Mouse (Mus musculus): ENCODE data around the gene Foxn3. TPM values are rescaled to one million over a fixed set of nuclear protein-coding genes. Genes with fewer than 3 reads are reported as not detected.
"Not testable (repeated sequence)": the region's sequence is repeated elsewhere in the genome, so short reads cannot be mapped to it uniquely, and the experiment has no call there.

Gene Foxn3
- polyA plus RNA-seq, 1 experiment from 2014 or later: 68.8 TPM

- no peaks in the 10 kb centered on the region for H3K9me3 ChIP-seq (replicated peaks)
- WGBS: 92% methylated on average over 5 of the region's 5 CpGs
- no peak overlapping the region for H3K27ac ChIP-seq
- H3K27me3 ChIP-seq (ENCODE audit: low read depth, poor library complexity, severe bottlenecking): no peaks in the 10 kb centered on the region
- H3K4me3 ChIP-seq: no peak overlapping the region
- DNase-seq (ENCODE audit: low spot score): no peak
- peaks cover 10% of the 10 kb centered on the region; the same call in 1 of the 2 replicates for H3K4me1 ChIP-seq
- H3K36me3 ChIP-seq: peaks cover 28% of the 10 kb centered on the region
These were observed 364.3 kb downstream of the Foxn3 start for GRCm38 (mm10) chr12:99199124-99199483.

GRCm38 (mm10) chr12:99198428-99199123, 364.8 kb downstream of the Foxn3 start:
- Histone ChIP-seq H3K27me3 (ENCODE audit: low read depth, poor library complexity, severe bottlenecking) (no peaks in the 10 kb centered on the region), H3K9me3 (replicated peaks) (no peaks in the 10 kb centered on the region), H3K36me3 (peaks cover 29% of the 10 kb centered on the region), H3K4me1 (peaks cover 10% of the 10 kb centered on the region; the same call in 1 of the 2 replicates), H3K27ac (no peak overlapping the region), H3K4me3 (no peak overlapping the region)
- DNase-seq (ENCODE audit: low spot score): no peak
- WGBS: 91% methylated on average over 12 of the region's 12 CpGs

DNA sequence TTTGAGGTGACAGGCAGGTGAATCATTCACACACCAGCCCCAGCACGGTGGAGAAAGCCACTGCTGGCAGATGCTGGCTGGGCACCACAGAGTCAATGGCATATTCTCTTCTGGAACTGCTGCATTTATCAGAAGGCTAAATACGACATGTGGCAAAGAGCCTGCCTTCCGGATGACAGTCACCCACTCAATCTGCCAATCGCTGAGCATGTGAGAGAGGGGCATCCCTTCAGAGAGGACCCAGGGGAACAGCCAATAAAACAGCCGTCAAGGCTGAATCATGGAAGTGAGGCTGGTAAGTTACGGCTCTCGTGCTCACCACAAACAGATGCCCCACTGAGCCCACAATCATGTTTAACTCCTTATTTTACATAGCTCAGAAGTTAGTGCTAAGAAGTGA, 366.4 kb downstream of the Foxn3 start:
- no peak for DNase-seq (ENCODE audit: low spot score)
- Histone ChIP-seq H3K9me3 (replicated peaks) (no peaks in the 10 kb centered on the region), H3K36me3 (peaks cover 30% of the 10 kb centered on the region), H3K4me1 (peaks cover 9% of the 10 kb centered on the region; the same call in 1 of the 2 replicates), H3K27me3 (ENCODE audit: low read depth, poor library complexity, severe bottlenecking) (no peaks in the 10 kb centered on the region), H3K4me3 (no peak overlapping the region), H3K27ac (no peak overlapping the region)
- 82% methylated on average over 7 of the region's 7 CpGs for WGBS

- peaks cover 30% of the 10 kb centered on the region for H3K36me3 ChIP-seq
- no peak for DNase-seq (ENCODE audit: low spot score)
- H3K4me3 ChIP-seq: no peak overlapping the region
- WGBS: 92% methylated on average over 5 of the region's 5 CpGs
- no peaks in the 10 kb centered on the region for H3K27me3 ChIP-seq (ENCODE audit: low read depth, poor library complexity, severe bottlenecking)
- H3K27ac ChIP-seq: no peak overlapping the region
- no peaks in the 10 kb centered on the region for H3K9me3 ChIP-seq (replicated peaks)
- H3K4me1 ChIP-seq: peaks cover 2% of the 10 kb centered on the region; the same call in 1 of the 2 replicates
These were observed 367.7 kb downstream of the Foxn3 start for GRCm38 (mm10) chr12:99195655-99196054.

- not testable (repeated sequence) for H3K9me3 ChIP-seq (replicated peaks); H3K27ac ChIP-seq; H3K4me3 ChIP-seq; H3K4me1 ChIP-seq; DNase-seq (ENCODE audit: low spot score); H3K27me3 ChIP-seq (ENCODE audit: low read depth, poor library complexity, severe bottlenecking)
- WGBS: 94% methylated on average over 17 of the region's 17 CpGs
- H3K36me3 ChIP-seq: peaks cover 30% of the 10 kb centered on the region
These were observed 369.3 kb downstream of the Foxn3 start for GRCm38 (mm10) chr12:99194120-99194519.

GRCm38 (mm10) chr12:99187671-99188070, 375.7 kb downstream of the Foxn3 start:
- Histone ChIP-seq H3K9me3 (replicated peaks) (no peaks in the 10 kb centered on the region), H3K4me3 (no peak overlapping the region), H3K4me1 (no peaks in the 10 kb centered on the region), H3K27ac (no peak overlapping the region), H3K36me3 (no peaks in the 10 kb centered on the region), H3K27me3 (ENCODE audit: low read depth, poor library complexity, severe bottlenecking) (no peaks in the 10 kb centered on the region)
- DNase-seq (ENCODE audit: low spot score): no peak
- 96% methylated on average over 4 of the region's 4 CpGs for WGBS

DNA sequence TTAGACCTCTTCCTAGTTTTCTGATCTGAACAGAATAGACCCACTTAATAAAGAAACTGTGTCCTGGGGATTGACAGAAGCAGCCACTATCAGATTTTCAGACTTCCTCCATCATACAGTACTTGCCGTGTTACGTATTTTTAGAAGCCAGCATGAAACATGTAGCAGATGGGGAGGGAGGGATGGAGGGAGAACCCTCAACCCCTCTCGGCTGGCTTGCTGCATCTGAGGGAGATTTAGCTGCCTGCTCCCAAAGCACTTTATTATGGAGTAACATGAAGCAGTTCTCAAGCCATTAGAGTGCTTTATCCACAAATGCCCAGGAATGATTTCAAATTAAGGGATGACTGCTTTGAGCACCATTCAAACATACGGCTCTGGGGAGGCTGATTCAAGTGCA, 377.1 kb downstream of the Foxn3 start:
- H3K27me3 ChIP-seq (ENCODE audit: low read depth, poor library complexity, severe bottlenecking): no peaks in the 10 kb centered on the region
- DNase-seq (ENCODE audit: low spot score): no peak
- no peaks in the 10 kb centered on the region for H3K36me3 ChIP-seq
- H3K4me1 ChIP-seq: no peaks in the 10 kb centered on the region
- no peak overlapping the region for H3K4me3 ChIP-seq
- no peak overlapping the region for H3K27ac ChIP-seq
- 81% methylated on average over 4 of the region's 4 CpGs for WGBS
- H3K9me3 ChIP-seq (replicated peaks): no peaks in the 10 kb centered on the region

DNA sequence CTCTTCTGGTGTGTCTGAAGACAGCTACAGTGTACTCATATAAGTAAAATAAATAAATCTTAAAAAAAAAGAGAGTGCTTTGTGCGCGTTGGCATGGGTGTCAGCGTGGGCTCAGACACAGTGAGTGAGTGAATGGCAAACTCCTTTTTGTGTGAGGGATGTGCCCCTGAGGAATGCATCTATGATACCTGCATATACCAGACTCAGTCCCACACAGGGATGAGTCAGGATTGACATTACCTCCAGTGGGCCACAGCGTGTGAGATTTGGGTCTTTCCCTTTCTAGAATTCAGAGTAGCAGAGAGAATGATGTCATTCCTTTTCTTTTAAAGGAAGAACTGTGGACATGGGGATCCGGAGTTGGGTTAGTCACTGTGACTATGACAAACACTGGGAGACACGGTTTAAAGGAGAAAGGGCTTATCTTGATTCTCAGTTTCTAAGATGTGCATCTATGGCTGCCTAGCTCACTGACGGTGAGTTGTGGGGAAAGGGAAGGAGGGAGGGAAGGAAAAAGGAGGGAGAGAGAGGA, 380.1 kb downstream of the Foxn3 start:
- Histone ChIP-seq H3K27me3 (ENCODE audit: low read depth, poor library complexity, severe bottlenecking) (no peaks in the 10 kb centered on the region), H3K27ac (no peak overlapping the region), H3K4me3 (no peak overlapping the region), H3K36me3 (no peaks in the 10 kb centered on the region), H3K9me3 (replicated peaks) (no peaks in the 10 kb centered on the region), H3K4me1 (no peaks in the 10 kb centered on the region)
- WGBS: 88% methylated on average over 7 of the region's 7 CpGs
- no peak for DNase-seq (ENCODE audit: low spot score)

GRCm38 (mm10) chr12:99182338-99182737, 381.0 kb downstream of the Foxn3 start:
- H3K27ac ChIP-seq: no peak overlapping the region
- H3K4me3 ChIP-seq: no peak overlapping the region
- DNase-seq (ENCODE audit: low spot score): no peak
- 96% methylated on average over 3 of the region's 3 CpGs for WGBS
- H3K36me3 ChIP-seq: no peaks in the 10 kb centered on the region
- no peaks in the 10 kb centered on the region for H3K27me3 ChIP-seq (ENCODE audit: low read depth, poor library complexity, severe bottlenecking)
- H3K9me3 ChIP-seq (replicated peaks): no peaks in the 10 kb centered on the region
- no peaks in the 10 kb centered on the region for H3K4me1 ChIP-seq

- no peak for DNase-seq (ENCODE audit: low spot score)
- Histone ChIP-seq H3K27me3 (ENCODE audit: low read depth, poor library complexity, severe bottlenecking) (no peaks in the 10 kb centered on the region), H3K4me3 (no peak overlapping the region), H3K36me3 (no peaks in the 10 kb centered on the region), H3K4me1 (no peaks in the 10 kb centered on the region), H3K27ac (no peak overlapping the region), H3K9me3 (replicated peaks) (no peaks in the 10 kb centered on the region)
- 79% methylated on average over 3 of the region's 3 CpGs for WGBS
These were observed 383.1 kb downstream of the Foxn3 start for GRCm38 (mm10) chr12:99180234-99180824.

- Histone ChIP-seq H3K4me3 (no peak overlapping the region), H3K4me1 (no peaks in the 10 kb centered on the region), H3K27me3 (ENCODE audit: low read depth, poor library complexity, severe bottlenecking) (no peaks in the 10 kb centered on the region), H3K27ac (no peak overlapping the region), H3K36me3 (no peaks in the 10 kb centered on the region), H3K9me3 (replicated peaks) (no peaks in the 10 kb centered on the region)
- WGBS: 88% methylated on average over 11 of the region's 11 CpGs
- no peak for DNase-seq (ENCODE audit: low spot score)
These were observed 388.3 kb downstream of the Foxn3 start for GRCm38 (mm10) chr12:99174979-99175621.

DNA sequence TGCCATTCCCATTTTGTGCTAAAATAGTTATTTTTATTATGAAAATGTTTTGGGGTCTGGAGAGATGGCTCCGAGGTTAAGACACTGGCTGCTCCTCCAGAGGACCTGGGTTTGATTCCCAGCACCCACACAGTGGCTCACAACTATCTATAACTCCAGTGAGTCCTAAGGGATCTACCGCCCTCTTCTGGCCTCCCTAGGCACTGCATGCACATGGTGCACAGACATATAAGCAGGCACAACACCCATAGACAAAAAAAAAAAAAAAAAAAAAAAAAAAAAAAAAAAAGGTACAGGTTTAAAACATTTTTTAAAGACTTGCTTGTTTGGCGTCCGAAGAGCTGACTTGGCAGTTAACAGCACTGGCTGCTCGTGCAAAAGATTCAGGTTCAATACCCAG, 391.2 kb downstream of the Foxn3 start:
- H3K27ac ChIP-seq: no peak overlapping the region
- no peak overlapping the region for H3K4me3 ChIP-seq
- 87% methylated on average over 5 of the region's 5 CpGs for WGBS
- DNase-seq (ENCODE audit: low spot score): no peak
- H3K36me3 ChIP-seq: no peaks in the 10 kb centered on the region
- H3K4me1 ChIP-seq: no peaks in the 10 kb centered on the region
- no peaks in the 10 kb centered on the region for H3K9me3 ChIP-seq (replicated peaks)
- no peaks in the 10 kb centered on the region for H3K27me3 ChIP-seq (ENCODE audit: low read depth, poor library complexity, severe bottlenecking)

GRCm38 (mm10) chr12:99169925-99170324, 393.5 kb downstream of the Foxn3 start:
- no peak overlapping the region for H3K27ac ChIP-seq
- no peaks in the 10 kb centered on the region for H3K4me1 ChIP-seq
- no peaks in the 10 kb centered on the region for H3K27me3 ChIP-seq (ENCODE audit: low read depth, poor library complexity, severe bottlenecking)
- H3K9me3 ChIP-seq (replicated peaks): no peaks in the 10 kb centered on the region
- no peaks in the 10 kb centered on the region for H3K36me3 ChIP-seq
- no peak for DNase-seq (ENCODE audit: low spot score)
- WGBS: 92% methylated on average over 6 of the region's 6 CpGs
- no peak overlapping the region for H3K4me3 ChIP-seq

All from limb, embryonic 10.5 days (tissue).